Mouse (Mus musculus): ENCODE measurements around the gene Tle3.

Gene Tle3

DNA sequence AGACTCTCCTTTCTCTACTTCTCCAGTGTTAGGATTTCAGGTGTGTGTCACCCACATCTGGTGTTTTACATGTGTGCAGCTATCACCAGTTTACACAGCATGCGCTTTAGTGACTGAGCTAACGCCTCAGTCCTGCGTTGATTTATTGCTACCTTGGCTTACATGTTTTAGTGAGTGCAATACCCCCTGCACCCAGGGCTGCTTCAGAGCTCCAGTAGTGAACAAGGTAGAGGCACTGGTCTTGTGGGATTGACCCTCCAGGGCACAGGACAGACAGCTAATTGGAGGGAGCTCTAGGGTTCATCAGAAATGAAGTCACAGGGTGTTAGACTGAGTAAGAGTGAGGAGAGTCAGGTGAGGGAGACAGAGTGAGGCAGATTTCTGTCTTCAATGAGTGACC is 12.4 kb upstream of the Tle3 start:
- DNase-seq (ENCODE audit: low spot score) = no peak

DNA sequence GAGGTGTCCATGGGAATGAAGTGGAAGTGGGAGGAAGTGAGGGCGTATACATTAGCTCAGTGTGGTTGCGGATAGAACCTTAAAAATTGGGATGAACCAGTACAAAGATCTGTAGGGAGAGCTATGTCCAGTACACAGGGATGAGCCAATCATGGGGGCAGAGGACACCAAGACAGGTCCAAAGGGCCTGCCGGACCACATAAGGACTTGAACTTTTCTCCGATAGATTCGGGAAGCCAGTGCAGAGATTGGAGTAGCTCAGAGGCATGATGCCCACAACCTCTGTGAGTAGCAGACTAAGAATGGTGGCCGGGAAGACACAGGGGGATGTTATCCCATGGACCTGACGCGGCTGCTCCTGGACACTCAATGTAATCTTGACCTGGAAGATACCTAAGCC is 12.0 kb upstream of the Tle3 start:
- no peak for DNase-seq (ENCODE audit: low spot score)

DNA sequence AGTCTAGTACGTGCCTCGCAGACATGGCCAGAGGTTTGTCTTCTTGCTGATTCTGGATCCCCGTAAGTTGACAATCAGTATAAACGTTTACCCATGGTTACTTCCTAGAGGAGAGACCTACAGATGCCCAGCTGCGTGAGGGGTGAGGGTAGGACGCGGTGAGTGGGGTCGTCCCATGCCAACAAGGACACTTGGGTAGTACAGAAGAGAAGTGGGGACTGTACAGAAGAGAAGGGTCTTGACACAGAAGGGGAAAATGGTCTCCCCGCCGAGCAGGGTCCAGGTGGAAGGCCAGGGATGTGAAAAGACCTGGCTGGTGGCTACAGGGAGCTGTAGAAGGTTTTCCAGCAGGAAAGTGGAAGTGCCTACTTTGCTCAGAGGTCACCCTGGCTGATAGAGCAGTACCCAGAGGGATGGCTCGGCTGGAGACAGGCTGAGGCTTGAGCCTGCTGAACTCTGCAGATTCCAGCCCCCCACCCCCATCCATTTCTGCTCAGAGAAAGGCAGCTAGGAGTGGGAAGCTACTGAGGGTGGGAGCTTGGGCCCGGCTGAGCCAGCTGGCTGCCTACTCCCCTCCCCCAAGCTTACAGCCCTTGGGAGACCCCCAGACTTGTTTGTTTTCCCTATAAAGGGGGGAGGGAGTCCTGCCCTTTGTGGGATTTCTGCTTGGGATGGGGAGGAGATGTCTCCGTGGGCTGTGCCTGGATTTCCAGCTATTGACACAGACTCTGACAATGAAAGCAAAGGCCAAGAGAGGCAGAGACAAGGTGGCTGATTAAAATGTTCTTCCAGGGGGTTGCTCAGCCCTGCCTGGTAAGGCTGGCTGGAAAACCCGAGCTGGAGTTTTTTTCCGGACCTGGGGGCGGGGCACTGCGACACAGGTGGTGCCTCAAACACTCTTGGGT is 11.2 kb upstream of the Tle3 start:
- no peak for DNase-seq (ENCODE audit: low spot score)

DNA sequence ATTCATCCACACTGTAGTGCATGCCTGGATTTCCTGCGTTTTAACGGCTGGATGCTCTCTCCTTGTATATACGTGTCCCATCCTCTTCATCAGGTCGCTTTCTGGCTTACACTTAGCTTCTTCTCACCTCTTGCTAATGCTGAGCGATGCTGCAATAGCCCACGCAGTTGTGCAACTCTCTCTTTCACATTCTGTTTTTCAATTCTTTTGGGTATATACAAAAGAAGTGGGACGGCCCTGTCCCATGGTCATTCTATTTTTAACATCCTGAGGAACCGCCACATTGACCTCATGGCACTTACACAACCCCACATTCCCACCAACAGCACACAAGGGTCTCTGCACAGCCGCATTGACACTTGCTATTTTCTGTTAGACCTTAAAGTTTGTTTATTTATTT is 9.0 kb upstream of the Tle3 start:
- peak; percentile 38 for DNase-seq (ENCODE audit: low spot score)

DNA sequence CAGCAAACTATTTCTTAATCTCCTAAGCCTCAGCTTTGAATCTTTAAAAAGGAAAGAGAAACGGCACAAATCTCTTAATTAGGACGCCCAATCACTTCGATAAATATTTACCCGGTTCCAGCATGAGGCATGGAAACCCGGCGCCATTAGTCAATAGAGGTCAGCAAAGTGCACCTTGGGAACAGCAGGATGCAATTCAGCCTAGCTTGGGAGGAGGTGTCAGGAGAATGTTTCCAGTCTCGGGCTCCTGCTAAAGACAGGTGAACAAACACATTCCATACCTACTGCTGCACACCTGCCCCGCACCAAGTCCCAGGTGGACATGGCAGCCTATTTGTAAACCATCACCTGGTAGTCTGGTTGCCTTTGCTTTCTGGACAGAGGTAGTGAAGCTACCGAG is 6.1 kb upstream of the Tle3 start:
- DNase-seq (ENCODE audit: low spot score) = no peak

DNA sequence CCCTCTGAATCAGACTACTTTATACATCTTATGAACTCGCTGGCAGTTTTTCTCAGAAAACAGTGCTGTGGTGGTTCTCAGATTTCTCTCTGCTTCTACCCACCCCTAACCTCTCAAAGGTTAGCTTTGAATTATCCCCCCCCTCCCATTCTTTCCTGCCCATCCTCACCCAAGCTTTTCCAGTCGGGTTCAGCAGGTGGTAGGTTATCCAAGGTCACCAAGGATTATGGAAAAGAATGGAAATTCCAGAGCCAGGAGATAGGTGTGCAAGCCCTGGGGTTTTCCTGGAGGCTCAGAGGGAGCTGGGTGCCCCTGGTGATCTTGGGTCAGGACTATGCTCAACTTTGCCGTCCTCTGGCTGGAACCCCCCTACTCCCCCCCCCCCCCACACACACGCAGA is 5.0 kb upstream of the Tle3 start:
- no peak for DNase-seq (ENCODE audit: low spot score)

DNA sequence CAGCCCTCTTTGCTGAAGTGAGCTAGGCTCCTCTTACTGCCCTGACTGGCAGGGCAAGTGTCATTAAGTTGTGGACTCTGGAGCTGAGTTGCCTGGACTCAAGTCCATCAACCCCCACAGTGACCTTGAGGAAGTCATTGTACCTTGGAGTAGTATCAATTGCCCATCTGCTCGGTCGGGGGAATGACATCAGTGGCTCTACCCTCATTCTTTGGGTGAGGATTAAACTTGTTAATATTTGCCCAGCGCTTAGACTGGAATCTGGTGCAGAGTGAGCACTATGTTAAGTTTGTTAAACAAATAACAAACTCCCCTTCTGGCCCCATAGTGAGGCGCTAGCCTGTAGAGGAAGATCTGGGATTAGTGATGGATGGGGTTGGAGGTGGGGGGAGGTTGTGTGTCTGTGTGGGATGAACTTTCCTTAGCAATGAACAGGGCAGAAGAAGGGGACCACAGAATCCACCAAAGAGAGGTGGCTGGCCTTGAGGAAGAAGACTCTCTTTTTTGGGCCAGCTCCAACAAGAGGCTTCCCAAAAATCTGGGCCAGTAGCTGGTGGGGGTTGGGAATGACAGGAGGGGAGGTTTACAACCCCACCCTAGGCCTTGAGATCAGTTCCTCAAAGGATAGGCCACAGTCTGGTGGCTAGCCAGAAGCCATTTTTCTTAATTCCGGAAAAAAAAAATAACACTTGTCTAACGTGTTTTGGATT is 4.2 kb upstream of the Tle3 start:
- no peak for DNase-seq (ENCODE audit: low spot score)

DNA sequence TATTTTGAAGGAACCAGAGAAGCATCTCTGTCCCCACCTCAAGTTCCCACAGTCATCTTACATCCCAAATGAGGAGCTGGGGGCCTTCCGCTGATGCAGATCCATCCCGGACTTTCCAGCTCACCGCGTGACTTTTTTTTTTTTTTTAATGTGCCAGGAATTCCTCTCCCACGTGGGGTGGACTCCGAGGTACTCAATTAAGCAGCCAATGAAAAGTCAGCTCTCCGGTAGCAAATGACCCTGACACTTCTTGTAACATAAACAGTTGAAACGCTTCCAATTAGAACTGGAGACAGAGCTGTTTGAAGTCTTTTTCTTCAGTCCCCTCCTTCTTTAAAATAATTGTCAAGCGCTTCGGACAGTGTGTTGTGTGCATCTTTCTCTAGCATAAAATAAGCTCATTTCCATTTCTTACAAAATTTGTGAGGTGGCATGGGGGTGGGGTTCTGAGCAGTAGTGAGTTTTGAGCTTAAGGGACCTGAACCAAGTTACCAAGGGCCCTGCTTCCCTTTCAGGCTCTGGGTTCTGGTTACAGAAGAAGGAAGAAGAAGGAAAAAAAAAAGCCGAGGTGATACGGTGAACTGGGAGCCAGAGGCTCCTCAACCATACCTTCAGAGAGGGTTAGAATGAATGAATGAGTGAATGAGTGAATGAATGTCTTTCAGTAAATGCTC is 3.5 kb upstream of the Tle3 start:
- DNase-seq (ENCODE audit: low spot score) = peak; percentile 62

DNA sequence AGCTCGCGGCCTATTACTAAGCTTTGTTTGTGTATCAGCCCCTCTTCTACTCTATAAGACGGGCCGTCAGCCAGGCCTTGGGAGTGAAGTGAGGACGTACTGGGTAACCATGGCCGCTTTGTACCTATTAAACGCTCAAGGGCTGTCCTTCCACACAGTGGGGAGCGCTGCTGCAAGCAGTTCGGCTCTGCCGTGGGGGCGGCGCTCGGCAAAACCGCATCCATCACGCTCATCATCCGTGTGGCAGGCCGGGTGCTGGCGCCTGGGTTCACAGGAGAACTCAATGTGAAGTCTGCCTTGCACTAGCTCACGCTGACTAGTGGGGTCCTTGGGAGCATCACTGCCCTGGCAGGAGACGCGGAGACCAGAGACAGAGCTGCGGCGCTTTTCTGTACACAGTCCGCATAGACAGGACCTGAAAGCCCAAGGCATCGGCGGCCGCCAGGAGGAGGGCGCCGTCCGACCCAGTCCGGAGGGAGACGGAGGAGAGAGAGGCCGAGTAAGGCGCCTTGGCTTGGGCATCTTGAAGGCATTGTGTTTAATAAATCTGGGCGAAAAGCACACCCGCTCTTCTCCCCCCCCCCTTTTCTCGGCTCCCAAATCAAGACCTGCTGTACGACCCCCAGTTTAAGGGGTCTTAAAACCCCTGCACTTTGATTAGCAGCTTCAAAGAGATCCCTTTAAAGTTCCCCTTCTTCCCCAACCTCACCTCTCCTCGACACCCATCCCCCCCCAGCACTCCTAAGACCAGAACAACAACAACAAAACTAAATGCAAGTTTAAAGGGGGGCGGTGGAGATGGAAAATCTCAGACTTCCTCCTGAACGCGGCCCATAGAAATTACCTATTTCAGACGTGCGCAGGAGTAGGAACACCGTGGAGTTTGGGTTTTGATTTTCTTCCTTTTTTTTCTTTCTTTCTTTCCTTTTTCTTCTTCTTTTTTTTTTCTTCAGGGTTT is 2.6 kb upstream of the Tle3 start:
- no peak for DNase-seq (ENCODE audit: low spot score)

DNA sequence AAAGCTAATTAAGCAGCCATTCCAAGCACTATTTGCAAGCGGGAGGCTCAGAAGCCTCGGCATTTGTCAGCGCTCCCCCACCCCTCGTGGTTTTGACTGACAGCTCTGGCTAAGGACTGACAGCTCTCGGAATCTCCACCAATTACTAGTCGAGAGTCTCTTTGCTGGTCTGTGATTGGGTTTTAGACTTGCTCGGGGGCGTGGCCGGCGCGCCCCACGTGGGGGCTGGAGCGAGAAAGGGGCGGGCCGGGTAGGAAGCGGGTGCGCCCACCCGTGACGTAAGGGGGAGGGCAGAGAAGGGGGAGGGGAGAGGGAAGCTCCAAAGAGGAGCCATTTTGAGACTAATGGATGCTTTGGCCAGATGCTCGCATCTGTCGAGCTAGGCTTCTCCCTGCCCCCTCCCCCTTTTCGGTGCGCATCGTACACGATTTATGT is 1.7 kb upstream of the Tle3 start:
- DNase-seq (ENCODE audit: low spot score) = peak; percentile 97

DNA sequence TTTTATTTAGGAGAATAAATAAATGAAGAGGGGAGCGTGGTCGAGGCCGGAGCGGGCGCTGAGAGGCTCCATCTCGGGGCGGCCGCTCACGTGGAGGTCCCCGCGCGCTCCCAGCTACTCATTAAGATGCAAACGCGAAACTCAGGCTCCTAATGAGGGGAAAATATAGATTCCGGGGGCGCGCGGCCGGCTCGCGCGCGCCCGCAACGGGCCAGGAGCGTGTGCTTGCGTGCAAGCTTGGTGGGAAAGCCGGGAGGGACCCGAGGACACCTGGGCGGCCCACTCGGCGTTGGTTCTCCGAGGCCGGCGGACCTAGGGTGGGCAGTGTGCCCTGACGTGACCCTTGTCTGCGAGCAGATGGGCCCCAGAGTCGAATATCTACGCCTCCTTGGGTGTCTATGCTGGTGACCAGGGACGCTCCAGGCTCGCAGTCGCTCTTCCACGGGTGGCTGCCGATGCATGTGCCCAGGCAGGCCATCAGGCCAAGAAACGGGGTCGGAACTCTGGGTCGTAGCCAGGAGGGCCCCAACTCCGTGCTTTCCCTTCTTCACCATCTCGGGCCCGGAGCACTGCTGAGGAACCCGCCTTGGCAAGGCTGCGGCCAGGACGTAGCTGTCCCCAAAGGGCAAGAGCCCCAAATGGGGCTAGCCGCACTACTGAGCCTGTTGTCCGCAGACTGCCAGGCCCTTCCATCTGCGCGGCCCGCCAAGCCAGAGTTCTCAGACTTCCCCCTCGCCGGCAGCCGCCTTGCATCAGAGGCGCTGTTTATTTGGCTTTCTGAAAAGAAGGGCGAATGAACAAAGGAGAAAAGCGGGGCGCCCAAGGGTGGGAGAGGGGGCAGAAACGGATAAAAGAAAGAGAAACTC is 1.0 kb upstream of the Tle3 start:
- peak; percentile 68 for DNase-seq (ENCODE audit: low spot score)

DNA sequence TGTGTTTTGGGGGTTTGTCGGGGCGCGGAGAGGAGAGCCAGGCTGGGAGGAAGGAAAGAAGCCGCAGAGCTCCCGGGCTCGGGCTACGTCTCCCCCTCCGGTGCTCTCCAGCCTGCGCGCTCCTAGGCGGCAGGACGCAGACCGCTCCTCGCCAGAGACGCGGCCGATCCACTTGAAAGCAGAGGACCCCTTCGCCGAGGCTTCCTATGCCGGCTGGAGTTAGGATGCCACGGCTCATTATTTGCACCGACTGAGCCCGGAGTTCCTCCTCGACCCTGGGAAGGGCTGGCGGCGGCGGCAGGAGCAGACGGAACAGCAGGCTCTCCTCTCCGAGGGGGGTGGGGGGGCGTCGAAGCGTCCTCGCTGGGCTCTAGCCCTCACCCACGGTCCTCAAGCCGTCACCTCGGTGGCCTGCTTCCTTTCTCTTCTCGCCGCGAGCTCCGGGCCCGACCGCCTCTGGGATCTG is 377 bp downstream of the Tle3 start:
- no peak for DNase-seq (ENCODE audit: low spot score)

DNA sequence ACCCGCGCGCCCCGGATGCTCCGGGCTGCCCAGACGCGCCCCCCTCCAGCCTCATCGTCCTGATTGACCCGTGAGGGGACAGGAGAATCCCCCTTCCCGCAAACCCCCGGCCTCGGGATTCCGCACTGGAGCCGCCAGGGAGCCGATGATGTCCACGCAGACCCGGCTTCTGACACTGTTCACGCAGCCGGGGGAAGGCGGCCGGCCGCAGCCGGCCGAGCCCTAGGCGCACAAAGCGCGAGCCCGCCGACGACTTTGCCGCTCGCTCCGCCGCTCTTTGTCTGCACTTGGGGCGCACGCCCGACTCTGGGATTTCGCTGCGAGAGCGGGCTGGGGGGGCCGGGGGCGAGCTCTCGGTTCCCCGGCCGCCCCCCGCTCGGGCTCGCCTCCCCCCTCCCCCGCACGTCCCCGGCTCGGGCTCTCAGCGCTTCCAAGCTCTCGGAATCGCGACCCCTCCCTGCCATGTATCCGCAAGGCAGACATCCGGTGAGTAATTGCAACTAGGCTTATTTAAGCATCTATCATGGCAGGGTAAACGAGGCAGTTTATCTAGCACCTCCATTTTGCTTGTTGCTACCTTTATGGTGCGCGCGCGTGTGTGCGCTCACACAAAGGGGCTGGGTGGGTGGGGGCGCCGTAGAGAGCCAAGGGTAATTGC is 939 bp downstream of the Tle3 start:
- peak; percentile 56 for DNase-seq (ENCODE audit: low spot score)

DNA sequence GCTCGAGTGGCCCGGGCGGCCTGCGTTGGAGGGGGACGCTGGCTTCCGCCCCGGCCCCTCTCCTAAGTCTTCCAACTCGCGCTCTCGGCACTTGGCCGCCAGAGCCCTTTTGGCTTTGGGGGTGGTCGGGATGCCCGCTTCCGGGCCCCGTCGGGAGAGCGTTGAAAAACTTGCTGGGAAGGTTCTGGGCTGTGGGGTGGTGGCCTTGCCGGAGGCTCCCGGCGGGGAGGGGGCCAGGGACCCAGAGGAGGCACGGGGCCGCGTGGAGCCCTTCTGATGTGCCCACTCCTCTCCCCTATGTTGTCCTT is 1.4 kb downstream of the Tle3 start:
- DNase-seq (ENCODE audit: low spot score) = no peak

DNA sequence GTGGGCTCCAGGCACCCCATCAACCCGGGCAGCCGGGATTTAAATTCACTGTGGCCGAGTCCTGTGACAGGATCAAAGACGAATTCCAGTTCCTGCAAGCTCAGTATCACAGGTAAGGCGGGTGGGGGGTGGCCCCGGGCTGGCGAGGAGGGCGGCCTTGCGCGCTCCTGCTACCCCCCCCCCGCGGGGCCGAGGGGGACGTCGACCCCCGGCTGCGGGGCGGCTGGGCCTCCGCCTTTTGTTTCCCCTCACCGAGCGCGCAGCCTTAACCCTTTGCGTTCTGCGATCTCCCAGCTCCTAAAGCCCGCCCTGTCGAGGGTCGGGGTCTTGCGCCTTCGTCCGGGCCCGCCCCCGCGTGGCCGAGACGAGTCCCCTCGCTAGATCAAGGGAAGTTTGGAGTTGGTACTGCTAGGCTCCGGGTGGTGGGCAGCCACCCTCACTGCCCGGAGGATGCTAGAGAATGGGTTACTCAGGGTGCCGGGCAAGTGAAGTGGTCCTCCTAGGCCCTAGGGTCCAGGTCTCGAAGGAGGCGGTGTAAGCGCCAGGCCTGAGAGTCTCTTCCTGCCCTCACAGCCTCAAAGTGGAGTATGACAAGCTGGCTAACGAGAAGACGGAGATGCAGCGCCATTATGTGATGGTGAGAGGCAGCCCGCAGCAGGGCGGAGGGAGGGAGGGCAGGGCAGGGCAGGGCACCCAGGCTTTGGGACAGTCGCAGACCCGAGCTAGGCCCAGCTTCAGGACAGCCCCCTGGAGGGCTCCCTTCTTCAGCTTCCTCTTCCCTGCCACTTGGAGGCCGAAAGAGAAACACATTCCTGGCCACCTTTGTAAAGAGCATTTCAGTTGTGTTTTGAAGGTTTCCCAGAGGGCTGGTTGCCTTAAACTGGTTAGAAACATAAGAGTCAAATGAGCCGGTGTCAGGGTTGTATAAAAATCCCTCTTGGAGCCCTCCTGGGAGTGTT is 2.1 kb downstream of the Tle3 start:
- DNase-seq (ENCODE audit: low spot score) = peak; percentile 49

DNA sequence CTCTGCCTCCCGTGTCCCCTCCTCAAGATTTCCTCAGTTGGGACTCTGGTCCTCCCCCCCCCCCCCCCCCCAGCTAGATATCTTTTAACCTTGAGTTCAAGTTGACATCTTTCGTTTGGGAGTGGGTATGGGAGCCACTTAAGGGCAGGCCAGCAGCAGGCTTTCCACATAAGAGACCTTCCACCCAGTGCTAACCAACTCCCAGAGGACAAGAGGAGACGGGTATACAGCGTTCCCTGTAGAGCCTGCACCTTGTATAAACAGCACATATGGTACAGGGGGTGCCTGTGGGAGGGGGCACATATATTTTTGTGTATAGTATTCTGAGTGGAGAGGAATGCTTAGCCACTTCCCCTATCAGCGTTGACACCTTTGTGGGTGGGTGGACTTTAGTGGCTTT is 2.8 kb downstream of the Tle3 start:
- DNase-seq (ENCODE audit: low spot score) = peak; percentile 55

DNA sequence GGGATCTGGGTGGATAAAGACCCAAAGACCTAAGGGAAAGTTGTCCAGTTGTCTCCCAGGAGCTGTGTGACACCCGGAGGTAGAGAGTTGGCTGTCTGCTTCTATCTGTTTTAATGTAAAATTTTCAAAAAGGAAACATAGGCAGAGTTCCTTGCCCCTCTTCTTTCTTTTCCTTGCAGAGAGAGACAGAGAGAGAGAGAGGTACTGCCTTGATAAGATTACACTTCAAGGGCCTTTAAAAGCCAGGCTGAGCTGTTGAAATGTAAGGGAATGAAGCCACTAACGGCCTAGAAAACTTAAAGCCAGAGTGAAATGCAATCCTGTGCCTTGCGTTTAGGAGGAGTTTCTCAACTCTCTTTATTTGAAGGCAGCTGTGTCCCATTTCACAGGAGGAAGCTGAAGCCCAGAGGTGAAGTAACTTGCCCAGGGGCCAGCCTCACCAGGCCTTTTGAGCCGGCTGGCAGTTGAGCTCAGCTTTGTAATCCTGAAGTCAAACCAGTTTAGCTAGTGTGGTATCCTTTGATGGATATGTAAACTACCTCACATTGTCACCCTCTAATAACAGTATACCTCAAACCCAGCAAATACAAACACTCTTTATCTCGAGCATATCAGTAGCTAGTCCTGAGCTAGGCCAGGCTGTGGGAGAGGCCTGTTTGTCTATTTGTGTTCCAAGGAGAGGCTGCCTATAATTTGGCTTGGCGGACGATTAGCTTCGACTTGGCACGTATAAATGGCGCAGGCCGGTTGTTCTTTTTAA is 3.8 kb downstream of the Tle3 start:
- peak; percentile 33 for DNase-seq (ENCODE audit: low spot score)

DNA sequence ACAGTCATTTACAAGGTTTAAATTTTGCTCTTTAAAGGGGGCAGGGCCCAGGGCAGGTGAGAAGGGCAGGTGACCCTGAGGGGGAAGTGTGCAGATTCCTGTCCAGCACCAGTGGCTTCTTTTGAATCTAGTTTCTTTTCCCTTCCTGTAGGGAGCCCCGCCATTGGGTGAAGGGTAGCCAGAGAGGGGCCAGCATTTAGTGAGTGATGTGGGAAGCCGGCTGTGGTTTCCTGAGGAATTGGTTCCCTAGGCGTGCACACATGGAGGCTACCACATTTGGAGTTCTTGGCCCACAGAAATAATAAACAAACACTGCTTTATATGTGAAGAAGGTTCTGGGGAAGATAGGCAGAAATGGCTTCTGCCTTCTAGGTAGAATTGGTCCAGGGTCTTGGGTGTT is 4.5 kb downstream of the Tle3 start:
- no peak for DNase-seq (ENCODE audit: low spot score)
